Mouse (Mus musculus) megakaryocyte, adult 5-6 weeks (primary cell): ENCODE data around the gene Iglon5. TPM values are rescaled to one million over a fixed set of nuclear protein-coding genes. Genes with fewer than 3 reads are reported as not detected.
A peak's percentile ranks its signal among the peaks of the same experiment; 100 is the strongest.

ENCODE experiments used
- ATAC-seq: 2 replicates; pipeline ENCODE4 v1.8.0; 2016; ENCODE audit warnings: mild to moderate bottlenecking, inconsistent platforms; ENCODE audit not compliant: poor library complexity, severe bottlenecking
- total RNA-seq, 2 experiments: library from RNA; stranded (forward) in 1 of 2; stranded (reverse) in 1 of 2; fragments of 153-499, 151-499 nt in 1 of 2; fragments of 221-1000, 200-1000 nt in 1 of 2; gene quantifications; 2 replicates each; pipeline versions ENCODE4 v1.2.3 to v1.2.4; 2015 to 2017

The Iglon5 gene
- total RNA-seq, 2 experiments from 2014 or later: not detected

- ATAC-seq: peak; percentile 81
Measured at GRCm38 (mm10) chr7:43465344-43466098, 24.4 kb downstream of the Iglon5 start.

DNA sequence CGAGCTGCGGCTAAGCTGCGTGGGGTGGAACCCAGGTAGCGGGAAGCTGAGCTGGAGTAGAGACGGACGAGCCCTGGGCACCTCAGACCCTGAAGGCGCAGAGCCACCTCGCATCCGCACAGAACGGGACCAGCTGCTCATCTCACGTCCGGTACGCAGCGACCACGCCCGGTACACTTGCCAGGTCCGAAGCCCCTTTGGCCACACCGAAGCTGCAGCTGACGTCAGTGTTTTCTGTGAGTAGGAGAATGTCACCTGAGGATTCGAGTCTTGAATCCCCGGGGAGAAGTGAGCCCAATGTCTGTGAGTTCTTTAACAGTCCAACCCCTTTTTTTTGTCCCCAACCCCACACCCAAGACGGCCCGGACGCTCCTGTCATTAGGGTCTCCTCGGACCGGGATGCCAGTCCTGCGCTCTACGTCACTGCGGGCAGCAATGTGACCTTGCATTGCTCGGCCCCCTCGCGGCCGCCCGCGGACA, 25.0 kb downstream of the Iglon5 start:
- ATAC-seq: no peak; the same call in 1 of the 2 replicates

GRCm38 (mm10) chr7:43463976-43464375, 25.9 kb downstream of the Iglon5 start:
- no peak for ATAC-seq

DNA sequence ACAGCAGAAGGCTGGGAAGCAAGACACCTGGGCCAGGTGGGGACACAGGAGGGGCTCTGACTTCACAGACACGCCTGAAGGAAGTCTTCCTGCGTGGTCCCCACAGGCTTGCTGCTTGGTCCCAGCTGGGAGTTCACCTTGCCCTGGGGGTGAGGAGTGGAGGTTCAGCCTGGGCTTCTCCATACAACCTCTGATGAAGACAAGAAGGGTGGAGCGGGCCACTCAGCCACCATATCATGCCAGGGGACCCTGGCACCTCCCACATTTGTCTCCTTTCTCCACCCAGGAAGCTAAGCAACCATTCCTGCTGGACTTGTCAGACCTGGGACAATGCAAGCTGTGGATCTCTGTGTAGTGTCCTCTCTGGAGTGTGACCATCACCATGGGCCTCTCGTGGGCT, 27.0 kb downstream of the Iglon5 start, which contains the start of gene Vsig10l:
Vsig10l (plus strand) TSS at position 301 of the 400 bp plus-strand sequence.
- no peak for ATAC-seq

- no peak for ATAC-seq
Measured at GRCm38 (mm10) chr7:43454371-43454770, 35.5 kb downstream of the Iglon5 start.

GRCm38 (mm10) chr7:43453599-43454355, 36.1 kb downstream of the Iglon5 start:
- no peak for ATAC-seq

- peak; percentile 93 for ATAC-seq
Measured at GRCm38 (mm10) chr7:43452609-43453008, 37.3 kb downstream of the Iglon5 start.

GRCm38 (mm10) chr7:43451726-43452125, 38.1 kb downstream of the Iglon5 start:
- no peak for ATAC-seq

- no peak for ATAC-seq
Measured at GRCm38 (mm10) chr7:43449811-43450210, 40.1 kb downstream of the Iglon5 start.

- ATAC-seq: no peak
Measured at GRCm38 (mm10) chr7:43448246-43448645, 41.6 kb downstream of the Iglon5 start.

- ATAC-seq: no peak
Measured at GRCm38 (mm10) chr7:43447801-43448200, 42.1 kb downstream of the Iglon5 start.

GRCm38 (mm10) chr7:43443917-43444293, 46.0 kb downstream of the Iglon5 start, which contains the start of the genes Etfb and Gm45233:
Etfb (plus strand) TSS chr7:43444083.
Gm45233 (plus strand) TSS chr7:43444128.
- ATAC-seq: peak; percentile 83

DNA sequence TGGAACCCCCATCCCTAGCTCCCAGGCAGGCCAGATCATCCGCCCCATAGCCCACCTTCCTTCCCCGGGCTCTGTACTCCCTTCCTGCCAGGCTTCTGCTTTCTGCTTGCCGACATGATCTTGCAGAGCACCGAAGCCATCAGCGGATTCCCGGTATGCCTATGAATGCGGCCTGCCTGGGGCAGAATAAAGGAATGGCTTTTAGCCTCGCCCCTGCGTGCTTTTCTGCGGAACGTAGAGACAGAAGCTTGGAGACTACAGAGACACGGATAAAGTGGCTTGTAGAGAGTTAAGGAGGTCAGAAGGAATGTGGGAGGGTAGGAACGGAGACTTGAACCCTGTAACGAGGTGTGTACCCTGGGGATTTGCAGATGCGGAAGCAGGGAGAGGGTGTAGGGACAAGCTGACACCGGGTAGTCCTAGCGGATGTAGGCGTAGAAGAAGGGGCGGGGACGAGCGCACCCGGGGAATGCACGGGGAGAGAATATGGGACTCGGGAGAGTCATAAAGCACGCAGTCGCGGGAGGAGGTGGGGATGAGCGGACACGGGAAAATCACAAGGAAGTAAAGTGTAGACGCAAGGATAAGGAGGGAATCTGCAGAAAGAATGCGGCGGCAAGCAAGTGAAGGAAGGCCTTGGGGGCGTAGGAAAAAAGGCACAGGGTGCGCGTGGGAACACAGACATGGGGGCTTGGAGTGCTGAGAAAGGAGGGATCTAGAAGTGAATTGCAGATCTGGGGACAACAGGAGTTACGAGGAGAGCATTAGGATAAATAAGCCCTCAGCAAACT, 46.6 kb downstream of the Iglon5 start:
- peak; percentile 77 for ATAC-seq

- ATAC-seq: no peak
Measured at GRCm38 (mm10) chr7:43442684-43443083, 47.2 kb downstream of the Iglon5 start.

DNA sequence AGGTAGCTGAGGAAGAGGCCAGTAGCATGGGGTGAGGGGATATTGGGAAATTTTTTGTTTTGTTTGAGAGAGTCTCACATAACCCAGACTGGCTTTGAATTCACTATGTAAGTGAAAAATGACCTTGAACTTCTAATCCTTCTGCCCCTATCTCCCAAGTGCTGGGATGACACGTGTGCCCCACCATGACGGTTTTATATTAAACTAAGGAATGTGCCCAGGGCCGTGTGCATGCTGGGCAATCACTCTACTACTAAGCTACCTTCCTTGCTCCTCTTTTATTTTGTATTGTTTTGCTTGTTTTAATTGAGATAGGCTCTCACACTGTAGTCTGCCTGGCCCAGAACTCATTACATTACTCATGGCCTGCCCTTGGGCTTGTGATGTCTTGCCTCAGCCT, 48.8 kb downstream of the Iglon5 start:
- ATAC-seq: no peak

DNA sequence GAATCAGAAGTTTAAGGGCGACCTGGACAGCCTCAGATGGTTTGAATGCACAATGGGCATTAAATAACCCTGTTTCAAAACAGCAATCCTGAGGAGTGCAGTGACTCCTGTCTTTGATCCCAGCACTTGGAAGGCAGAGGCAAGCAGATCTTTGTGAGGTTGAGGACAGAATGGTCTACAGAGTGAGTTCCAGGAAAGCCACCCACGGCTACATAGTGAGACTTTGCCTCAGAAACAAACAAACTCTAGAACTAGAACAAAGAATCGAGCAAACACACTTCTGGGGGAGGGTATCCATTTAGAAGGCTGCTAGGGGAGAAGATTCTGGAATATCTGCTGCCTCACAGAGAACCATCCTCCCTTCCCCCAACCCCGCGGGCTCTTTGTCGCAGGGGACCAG, 49.4 kb downstream of the Iglon5 start, which contains the start of gene Cldnd2:
Cldnd2 (plus strand) TSS at position 301 of the 400 bp plus-strand sequence.
- ATAC-seq: no peak

DNA sequence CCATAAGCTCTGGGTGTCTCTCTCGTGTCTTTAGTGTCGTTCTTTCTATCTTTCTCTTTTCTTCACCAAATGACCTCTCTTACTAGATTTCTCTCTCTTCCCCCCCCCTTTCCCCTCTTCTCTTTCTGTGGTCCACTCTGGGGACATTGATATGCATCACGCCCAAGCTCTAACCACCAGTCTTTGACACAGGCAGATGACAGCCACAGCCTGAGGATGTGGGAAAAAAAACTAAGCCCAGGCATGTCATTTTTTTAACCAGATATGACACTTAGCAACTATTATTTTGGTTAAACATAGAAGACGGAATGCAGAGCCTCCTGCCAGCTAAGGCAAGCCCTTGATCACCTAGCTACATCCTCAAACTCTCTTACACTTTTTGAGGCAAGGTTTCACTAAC, 51.3 kb downstream of the Iglon5 start:
- ATAC-seq: peak; percentile 21

GRCm38 (mm10) chr7:43436341-43437255, 53.3 kb downstream of the Iglon5 start, which contains the start of gene Nkg7:
Nkg7 (plus strand) TSS chr7:43437073.
- peak; percentile 43 for ATAC-seq

GRCm38 (mm10) chr7:43434676-43435075, 55.2 kb downstream of the Iglon5 start:
- 0 out of 2 replicates have a peak, but pooled peaks have one; percentile 3 for ATAC-seq

- ATAC-seq: no peak
Measured at GRCm38 (mm10) chr7:43432891-43433290, 57.0 kb downstream of the Iglon5 start.
